Comparison of ENCODE assay signal across 17 mouse cellular contexts in genomic region chr6:136655786-136656185, GRCm38 (mm10). TPM values are rescaled to one million over a fixed set of nuclear protein-coding genes. Genes with fewer than 3 reads are reported as not detected.
DNase-seq lines count a peak whose midpoint lies in the region; ATAC-seq and TF ChIP-seq lines count a peak whose summit lies in the region.
"Had no signal": no experiment of that assay in that cellular context is flagged by ENCODE, and none has a peak within 500 bp of the region (broad histone marks: within the 10 kb centered on the region; RNA-seq: fewer than 3 reads in every experiment).

No protein-coding gene starts in this region.

- no peaks in the 10 kb centered on the region for H3K27me3 ChIP-seq in heart, embryonic 14.5 days (ENCODE audit: control insufficient read depth, insufficient read depth, low read length)
- peaks cover under 1% of the 10 kb centered on the region; the same call in 1 of the 2 replicates for H3K27me3 ChIP-seq in lung, embryonic 14.5 days (ENCODE audit: insufficient read depth, low read length)
- peaks cover 10% of the 10 kb centered on the region for H3K27me3 ChIP-seq in embryonic facial prominence, embryonic 14.5 days (replicated peaks; ENCODE audit: control insufficient read depth, insufficient read depth, low read length)
- no peaks in the 10 kb centered on the region; the same call in 1 of the 2 replicates for H3K27me3 ChIP-seq in liver, postnatal 0 days (ENCODE audit: insufficient read depth, low read length)

- H3K4me3 ChIP-seq in heart, embryonic 14.5 days (ENCODE audit: control insufficient read depth in 1 of 2, insufficient read depth in 1 of 2, low read depth in 1 of 2, low read length in 2 of 2): peak overlapping the region in 1 of 2 experiments; percentile 11; a peak in 1 of 4 replicates
- H3K4me3 ChIP-seq in lung, embryonic 14.5 days (ENCODE audit: low read depth, low read length): no peak overlapping the region
- H3K4me3 ChIP-seq in embryonic facial prominence, embryonic 14.5 days (ENCODE audit: low read depth, low read length): no peak overlapping the region
- H3K4me3 ChIP-seq in liver, postnatal 0 days (ENCODE audit: low read depth, low read length): no peak overlapping the region
- H3K4me3 ChIP-seq: hindbrain, embryonic 15.5 days; megakaryocyte, embryonic 14.5 days; neural tube, embryonic 15.5 days had no signal

- no peak for ATAC-seq in heart, embryonic 14.5 days (ENCODE audit: insufficient number of reproducible peaks, insufficient read depth, low FRiP score, low read depth)
- ATAC-seq in lung, embryonic 14.5 days (ENCODE audit: insufficient read depth): no peak
- no peak for ATAC-seq in embryonic facial prominence, embryonic 14.5 days (ENCODE audit: low read depth)
- ATAC-seq in liver, postnatal 0 days: peak; percentile 17; the same call in 1 of the 2 replicates

- DNase-seq in heart, postnatal 25 days (ENCODE audit: low spot score): no peak
- no peak for DNase-seq in lung, embryonic 14.5 days
- DNase-seq in lung, adult 18-20 months: no peak
- no peak for DNase-seq in embryonic facial prominence, embryonic 14.5 days (ENCODE audit: low spot score)
- DNase-seq in liver, postnatal 0 days: no peak
- no peak for DNase-seq in layer of hippocampus, postnatal 10 days (ENCODE audit: low spot score in 2 of 2)
- DNase-seq in frontal cortex, postnatal 25 days (ENCODE audit: low spot score in 2 of 2): no peak
- DNase-seq: adrenal gland, adult 8-10 months; cerebellum, adult 2 months; right cerebral cortex, adult 18-20 months; spleen, adult 18-20 months had no signal

- no peak for TF ChIP-seq EP300 in liver, postnatal 0 days (IDR thresholded peaks at IDR 0.05; ENCODE audit: low read depth)

- TF ChIP-seq CTCF in lung, embryonic 14.5 days (IDR thresholded peaks at IDR 0.05; ENCODE audit: low read depth): no peak
- TF ChIP-seq CTCF in liver, postnatal 0 days (IDR thresholded peaks at IDR 0.05; ENCODE audit: low read depth): no peak

- H3K4me1 ChIP-seq in heart, embryonic 14.5 days (ENCODE audit: control insufficient read depth in 2 of 2, insufficient read depth in 2 of 2, low read length in 2 of 2): peaks cover 0 to 7% of the 10 kb centered on the region in 2 experiments; a peak in 3 of 4 replicates
- H3K4me1 ChIP-seq in lung, embryonic 14.5 days (ENCODE audit: insufficient read depth): no peaks in the 10 kb centered on the region
- no peaks in the 10 kb centered on the region for H3K4me1 ChIP-seq in embryonic facial prominence, embryonic 14.5 days (ENCODE audit: control insufficient read depth, insufficient read depth, low read length)
- peaks cover 12% of the 10 kb centered on the region; the same call in 1 of the 2 replicates for H3K4me1 ChIP-seq in liver, postnatal 0 days (ENCODE audit: insufficient read depth)
- H3K4me1 ChIP-seq: hindbrain, embryonic 15.5 days; neural tube, embryonic 15.5 days had no signal

- H3K36me3 ChIP-seq in heart, embryonic 14.5 days (ENCODE audit: control insufficient read depth, insufficient read depth, low read length): no peaks in the 10 kb centered on the region
- H3K36me3 ChIP-seq in lung, embryonic 14.5 days (ENCODE audit: insufficient read depth): no peaks in the 10 kb centered on the region
- H3K36me3 ChIP-seq in embryonic facial prominence, embryonic 14.5 days (ENCODE audit: control insufficient read depth, insufficient read depth, low read length): no peaks in the 10 kb centered on the region
- no peaks in the 10 kb centered on the region for H3K36me3 ChIP-seq in liver, postnatal 0 days (replicated peaks; ENCODE audit: insufficient read depth, low read length)
- H3K36me3 ChIP-seq: G1E; hindbrain, embryonic 15.5 days; neural tube, embryonic 15.5 days had no signal

- no peak overlapping the region for H3K27ac ChIP-seq in heart, embryonic 14.5 days (replicated peaks in 1 of 2; ENCODE audit: control insufficient read depth in 1 of 2, insufficient read depth in 1 of 2, low read depth in 2 of 2, low read length in 2 of 2)
- H3K27ac ChIP-seq in lung, embryonic 14.5 days (ENCODE audit: low read depth): no peak overlapping the region
- H3K27ac ChIP-seq in embryonic facial prominence, embryonic 14.5 days (replicated peaks; ENCODE audit: low read depth, low read length): no peak overlapping the region
- H3K27ac ChIP-seq in liver, postnatal 0 days (ENCODE audit: low read depth): 0 out of 2 replicates have a peak overlapping the region, but pooled peaks have one; percentile 5
- H3K27ac ChIP-seq: hindbrain, embryonic 15.5 days; neural tube, embryonic 15.5 days had no signal

- H3K4me2 ChIP-seq in heart, embryonic 14.5 days (ENCODE audit: low read length): peak overlapping the region; percentile 47
- H3K4me2 ChIP-seq in lung, embryonic 14.5 days: peak overlapping the region; percentile 33; the same call in 1 of the 2 replicates
- peak overlapping the region; percentile 20; the same call in 1 of the 2 replicates for H3K4me2 ChIP-seq in embryonic facial prominence, embryonic 14.5 days (ENCODE audit: low read depth, low read length)
- H3K4me2 ChIP-seq in liver, postnatal 0 days (ENCODE audit: low read depth, low read length): 0 out of 2 replicates have a peak overlapping the region, but pooled peaks have one; percentile 18
- H3K4me2 ChIP-seq: hindbrain, embryonic 15.5 days; neural tube, embryonic 15.5 days had no signal

- H3K9ac ChIP-seq in heart, embryonic 14.5 days (ENCODE audit: low read length): no peak overlapping the region
- H3K9ac ChIP-seq in lung, embryonic 14.5 days: no peak overlapping the region
- peak overlapping the region; percentile 3; the same call in 1 of the 2 replicates for H3K9ac ChIP-seq in embryonic facial prominence, embryonic 14.5 days (ENCODE audit: low read depth, low read length)
- no peak overlapping the region for H3K9ac ChIP-seq in liver, postnatal 0 days (replicated peaks)
- H3K9ac ChIP-seq: hindbrain, embryonic 15.5 days; neural tube, embryonic 15.5 days had no signal

- 58% methylated on average over 11 of the region's 11 CpGs for WGBS in heart, embryonic 14.5 days
- 57% methylated on average over 11 of the region's 11 CpGs for WGBS in lung, embryonic 14.5 days
- WGBS in embryonic facial prominence, embryonic 14.5 days: 65% methylated on average over 11 of the region's 11 CpGs
- 68% methylated on average over 11 of the region's 11 CpGs for WGBS in liver, postnatal 0 days (ENCODE audit: insufficient replicate concordance)

- H3K9me3 ChIP-seq in heart, embryonic 14.5 days (ENCODE audit: control insufficient read depth, low read length): no peaks in the 10 kb centered on the region
- no peaks in the 10 kb centered on the region for H3K9me3 ChIP-seq in lung, embryonic 14.5 days (ENCODE audit: low read depth, low read length)
- no peaks in the 10 kb centered on the region for H3K9me3 ChIP-seq in embryonic facial prominence, embryonic 14.5 days (ENCODE audit: control insufficient read depth, low read length)
- H3K9me3 ChIP-seq in liver, postnatal 0 days (ENCODE audit: low read length): no peaks in the 10 kb centered on the region
- H3K9me3 ChIP-seq: hindbrain, embryonic 15.5 days; neural tube, embryonic 15.5 days had no signal

- intact Hi-C loops in heart, postnatal 25 days (cut with DNase I): no loop called here

RNA-seq across cellular contexts. Expression of gene Plbd1, which starts 5.9 kb away (rescaled TPM):
- 6.6 and 7.6 TPM in 2 replicates for polyA plus RNA-seq in heart, embryonic 14.5 days (2014; fragmentation: Nextera tagmentation; extraction: Ambion mirVana)
- 10 to 100 TPM; 36.5 to 39.9 TPM for total RNA-seq in heart, postnatal 25 days (2021)
- 2.9 and 4.3 TPM in 2 replicates for polyA plus RNA-seq in lung, embryonic 14.5 days (2014; fragmentation: Nextera tagmentation; extraction: Ambion mirVana)
- polyA plus RNA-seq in embryonic facial prominence, embryonic 14.5 days (2014; fragmentation: Nextera tagmentation; extraction: Ambion mirVana): 12.1 and 12.4 TPM in 2 replicates
- polyA plus RNA-seq in liver, postnatal 0 days (2015; fragmentation: Nextera tagmentation; extraction: Ambion mirVana): 30.7 and 31.3 TPM in 2 replicates
- under 1 TPM; 0.20 to 0.23 TPM for total RNA-seq in layer of hippocampus, postnatal 10 days (2021)
- total RNA-seq: G1E had no signal
- polyA plus RNA-seq: C2C12, G1E had no signal
